Mouse (Mus musculus): ENCODE measurements around the gene Ddb1. TPM values are rescaled to one million over a fixed set of nuclear protein-coding genes. Genes with fewer than 3 reads are reported as not detected.

Ddb1 gene
- polyA plus RNA-seq, 1 experiment from 2014 or later: 129 TPM

- peaks cover 16% of the 10 kb centered on the region; the same call in 1 of the 2 replicates for H3K79me2 ChIP-seq (ENCODE audit: inconsistent target)
- no peak overlapping the region for H3K27ac ChIP-seq
- peaks cover 17% of the 10 kb centered on the region; the same call in 1 of the 2 replicates for H3K36me3 ChIP-seq (ENCODE audit: inconsistent target)
- WGBS (ENCODE audit: missing documents): 31% methylated on average over 3 of the region's 3 CpGs
- H3K4me3 ChIP-seq (ENCODE audit: inconsistent target): no peak overlapping the region
Observed at GRCm38 (mm10) chr19:10580761-10581160, 24.4 kb upstream of the Ddb1 start.

- Histone ChIP-seq H3K79me2 (ENCODE audit: inconsistent target) (peaks cover 16% of the 10 kb centered on the region; the same call in 1 of the 2 replicates), H3K27ac (no peak overlapping the region)
- WGBS (ENCODE audit: missing documents): 73% methylated on average over 6 of the region's 6 CpGs
Observed at GRCm38 (mm10) chr19:10581984-10582383, 23.1 kb upstream of the Ddb1 start.

GRCm38 (mm10) chr19:10583550-10584146, 21.5 kb upstream of the Ddb1 start:
- Histone ChIP-seq H3K36me3 (ENCODE audit: inconsistent target) (peaks cover 34% of the 10 kb centered on the region; the same call in 1 of the 2 replicates), H3K79me2 (ENCODE audit: inconsistent target) (peaks cover 4% of the 10 kb centered on the region; the same call in 1 of the 2 replicates), H3K4me3 (ENCODE audit: inconsistent target) (no peak overlapping the region), H3K27ac (no peak overlapping the region)
- WGBS (ENCODE audit: missing documents): 22% methylated on average over 7 of the region's 7 CpGs

More at GRCm38 (mm10) chr19:10581984-10582383, 23.1 kb upstream of the Ddb1 start:
- H3K36me3 ChIP-seq (ENCODE audit: inconsistent target): peaks cover 23% of the 10 kb centered on the region; the same call in 1 of the 2 replicates
- H3K4me3 ChIP-seq (ENCODE audit: inconsistent target): no peak overlapping the region

GRCm38 (mm10) chr19:10585112-10585511, 20.0 kb upstream of the Ddb1 start:
- H3K4me3 ChIP-seq (ENCODE audit: inconsistent target): no peak overlapping the region

GRCm38 (mm10) chr19:10587231-10587630, 17.9 kb upstream of the Ddb1 start:
- no peak overlapping the region for H3K4me3 ChIP-seq (ENCODE audit: inconsistent target)
- H3K27ac ChIP-seq: no peak overlapping the region
- H3K79me2 ChIP-seq (ENCODE audit: inconsistent target): no peaks in the 10 kb centered on the region
- H3K36me3 ChIP-seq (ENCODE audit: inconsistent target): peaks cover 37% of the 10 kb centered on the region; the same call in 1 of the 2 replicates
- 59% methylated on average over 8 of the region's 8 CpGs for WGBS (ENCODE audit: missing documents)

More at GRCm38 (mm10) chr19:10585112-10585511, 20.0 kb upstream of the Ddb1 start:
- no peaks in the 10 kb centered on the region for H3K79me2 ChIP-seq (ENCODE audit: inconsistent target)
- H3K36me3 ChIP-seq (ENCODE audit: inconsistent target): peaks cover 34% of the 10 kb centered on the region; the same call in 1 of the 2 replicates
- WGBS (ENCODE audit: missing documents): 95% methylated on average over 8 of the region's 8 CpGs
- H3K27ac ChIP-seq: no peak overlapping the region

- Histone ChIP-seq H3K4me3 (ENCODE audit: inconsistent target) (no peak overlapping the region), H3K27ac (no peak overlapping the region), H3K36me3 (ENCODE audit: inconsistent target) (peaks cover 32% of the 10 kb centered on the region; the same call in 1 of the 2 replicates), H3K79me2 (ENCODE audit: inconsistent target) (no peaks in the 10 kb centered on the region)
- WGBS (ENCODE audit: missing documents): 28% methylated on average over 5 of the region's 5 CpGs
Observed at GRCm38 (mm10) chr19:10589127-10589857, 15.8 kb upstream of the Ddb1 start.

GRCm38 (mm10) chr19:10590301-10590700, 14.8 kb upstream of the Ddb1 start:
- Histone ChIP-seq H3K79me2 (ENCODE audit: inconsistent target) (no peaks in the 10 kb centered on the region), H3K4me3 (ENCODE audit: inconsistent target) (no peak overlapping the region), H3K36me3 (ENCODE audit: inconsistent target) (peaks cover 41% of the 10 kb centered on the region; the same call in 1 of the 2 replicates), H3K27ac (no peak overlapping the region)
- WGBS (ENCODE audit: missing documents): 62% methylated on average over 3 of the region's 3 CpGs

GRCm38 (mm10) chr19:10591659-10592377, 13.3 kb upstream of the Ddb1 start:
- 97% methylated on average over 6 of the region's 6 CpGs for WGBS (ENCODE audit: missing documents)
- no peak overlapping the region for H3K27ac ChIP-seq
- no peak overlapping the region for H3K4me3 ChIP-seq (ENCODE audit: inconsistent target)
- H3K36me3 ChIP-seq (ENCODE audit: inconsistent target): peaks cover 35% of the 10 kb centered on the region; the same call in 1 of the 2 replicates
- no peaks in the 10 kb centered on the region for H3K79me2 ChIP-seq (ENCODE audit: inconsistent target)

- Histone ChIP-seq H3K36me3 (ENCODE audit: inconsistent target) (peaks cover 12% of the 10 kb centered on the region; the same call in 1 of the 2 replicates), H3K79me2 (ENCODE audit: inconsistent target) (no peaks in the 10 kb centered on the region), H3K4me3 (ENCODE audit: inconsistent target) (no peak overlapping the region), H3K27ac (no peak overlapping the region)
- 38% methylated on average over 3 of the region's 3 CpGs for WGBS (ENCODE audit: missing documents)
Observed at GRCm38 (mm10) chr19:10598188-10598587, 6.9 kb upstream of the Ddb1 start.

- peaks cover 6% of the 10 kb centered on the region; the same call in 1 of the 2 replicates for H3K36me3 ChIP-seq (ENCODE audit: inconsistent target)
- H3K4me3 ChIP-seq (ENCODE audit: inconsistent target): no peak overlapping the region
- H3K79me2 ChIP-seq (ENCODE audit: inconsistent target): no peaks in the 10 kb centered on the region
- H3K27ac ChIP-seq: no peak overlapping the region
- 91% methylated on average over 2 of the region's 2 CpGs for whole genome bisulfite sequencing (ENCODE audit: missing documents)
Observed at GRCm38 (mm10) chr19:10599648-10600047, 5.5 kb upstream of the Ddb1 start.

- Histone ChIP-seq H3K79me2 (ENCODE audit: inconsistent target) (peaks cover 19% of the 10 kb centered on the region), H3K4me3 (ENCODE audit: inconsistent target) (no peak overlapping the region), H3K36me3 (ENCODE audit: inconsistent target) (no peaks in the 10 kb centered on the region), H3K27ac (peak overlapping the region; percentile 74)
- WGBS (ENCODE audit: missing documents): 30% methylated on average over 6 of the region's 6 CpGs
Observed at GRCm38 (mm10) chr19:10602247-10602769, 2.8 kb upstream of the Ddb1 start.

GRCm38 (mm10) chr19:10602787-10603186, 2.3 kb upstream of the Ddb1 start:
- Histone ChIP-seq H3K27ac (peak overlapping the region; percentile 74), H3K4me3 (ENCODE audit: inconsistent target) (no peak overlapping the region), H3K79me2 (ENCODE audit: inconsistent target) (peaks cover 24% of the 10 kb centered on the region), H3K36me3 (ENCODE audit: inconsistent target) (0 out of 2 replicates have a peak, but pooled peaks cover under 1% of the 10 kb centered on the region)
- WGBS (ENCODE audit: missing documents): 3% methylated on average over 9 of the region's 9 CpGs

GRCm38 (mm10) chr19:10603660-10604523, 1.2 kb upstream of the Ddb1 start:
- WGBS (ENCODE audit: missing documents): 88% methylated on average over 17 of the region's 18 CpGs
- 0 out of 2 replicates have a peak overlapping the region, but pooled peaks have one; percentile 66 for H3K27ac ChIP-seq
- H3K4me3 ChIP-seq (ENCODE audit: inconsistent target): no peak overlapping the region
- H3K79me2 ChIP-seq (ENCODE audit: inconsistent target): peaks cover 35% of the 10 kb centered on the region
- H3K36me3 ChIP-seq (ENCODE audit: inconsistent target): peaks cover 12% of the 10 kb centered on the region

All from macrophage (primary cell).